Mouse (Mus musculus): ENCODE data around the gene Pglyrp2.

DNA sequence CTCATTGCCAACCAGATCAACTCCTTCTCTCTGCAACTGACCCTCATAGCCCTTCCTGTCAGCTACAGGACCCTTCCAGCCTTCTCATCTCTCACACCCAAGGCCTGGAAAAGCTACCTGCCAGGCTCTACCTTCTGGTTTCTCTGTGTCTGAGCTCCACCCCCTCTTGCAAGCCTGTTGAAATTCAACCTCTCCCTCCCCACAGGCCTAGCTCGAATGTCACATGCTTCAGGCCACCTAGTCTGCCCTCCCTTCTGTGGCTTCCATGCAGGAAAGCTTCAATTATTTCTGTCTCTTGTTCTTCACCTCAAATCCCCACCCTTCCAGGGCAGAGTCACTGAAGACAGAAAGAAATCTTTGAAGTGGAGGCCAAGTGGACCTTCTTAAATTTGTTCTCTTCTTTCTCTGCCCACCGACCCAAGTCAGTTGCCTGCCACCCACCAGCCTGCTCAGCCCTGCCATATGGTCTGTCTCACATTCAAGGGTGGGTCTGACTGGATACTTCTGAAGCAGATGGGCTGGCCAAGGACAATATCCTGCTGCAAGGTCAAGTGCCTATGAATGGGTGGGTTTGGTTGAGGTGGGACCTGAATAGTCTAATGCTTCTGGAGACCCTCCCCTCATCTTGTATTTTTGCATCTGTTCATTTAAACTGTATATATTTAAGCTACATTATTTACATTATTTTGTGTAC lies 27.0 kb upstream of the Pglyrp2 start:
- TF ChIP-seq POLR2A (IDR thresholded peaks at IDR 0.05; ENCODE audit: insufficient read depth, low read depth, low read length) (no peak), EP300 (IDR thresholded peaks at IDR 0.05; ENCODE audit: insufficient read depth, low read depth, low read length) (no peak), CTCF (IDR thresholded peaks at IDR 0.05) (no peak)

Data from heart, adult 2 months (tissue).